23 mouse cellular contexts compared by ENCODE assay signal in genomic region chr2:79825853-79826252, GRCm38 (mm10).
"Had no signal": no experiment of that assay in that cellular context is flagged by ENCODE, and none has a peak within 500 bp of the region (broad histone marks: within the 10 kb centered on the region; RNA-seq: fewer than 3 reads in every experiment).

No protein-coding gene starts in this region.

- H3K4me3 ChIP-seq: gastrocnemius, adult 2 months; heart, embryonic 10.5 days; heart, embryonic 12.5 days; hindbrain, embryonic 13.5 days; hindbrain, embryonic 15.5 days; limb, embryonic 13.5 days; limb, embryonic 15.5 days; liver, embryonic 12.5 days had no signal

- ATAC-seq: forebrain, postnatal 0 days; hindbrain, postnatal 0 days; intestine, embryonic 16.5 days; liver, embryonic 12.5 days had no signal

- H3K36me3 ChIP-seq: heart, embryonic 10.5 days; heart, embryonic 12.5 days; hindbrain, embryonic 13.5 days; hindbrain, embryonic 15.5 days; limb, embryonic 13.5 days; limb, embryonic 15.5 days; liver, embryonic 12.5 days had no signal

- H3K27ac ChIP-seq: gastrocnemius, adult 2 months; heart, embryonic 10.5 days; hindbrain, embryonic 13.5 days; hindbrain, embryonic 15.5 days; hindbrain, postnatal 0 days; limb, embryonic 13.5 days; limb, embryonic 15.5 days; liver, embryonic 12.5 days; liver, embryonic 14.5 days had no signal

- H3K27me3 ChIP-seq: heart, embryonic 12.5 days; hindbrain, embryonic 13.5 days; hindbrain, embryonic 15.5 days; limb, embryonic 13.5 days; limb, embryonic 15.5 days; liver, embryonic 12.5 days had no signal

- H3K9ac ChIP-seq: forebrain, postnatal 0 days; heart, embryonic 12.5 days; hindbrain, embryonic 13.5 days; hindbrain, embryonic 15.5 days; limb, embryonic 13.5 days; limb, embryonic 15.5 days; liver, embryonic 12.5 days; liver, embryonic 14.5 days had no signal

- H3K4me1 ChIP-seq: heart, embryonic 10.5 days; heart, embryonic 12.5 days; hindbrain, embryonic 13.5 days; hindbrain, embryonic 15.5 days; limb, embryonic 13.5 days; limb, embryonic 15.5 days; liver, embryonic 12.5 days had no signal

- H3K9me3 ChIP-seq: heart, embryonic 10.5 days; heart, embryonic 12.5 days; hindbrain, embryonic 13.5 days; hindbrain, embryonic 15.5 days; limb, embryonic 13.5 days; limb, embryonic 15.5 days; liver, embryonic 12.5 days had no signal

- H3K4me2 ChIP-seq: heart, embryonic 12.5 days; hindbrain, embryonic 13.5 days; hindbrain, embryonic 15.5 days; limb, embryonic 13.5 days; limb, embryonic 15.5 days; liver, embryonic 12.5 days had no signal

- DNase-seq: forebrain, postnatal 0 days; gastrocnemius, adult 2 months; gastrocnemius, postnatal 10 days; gastrocnemius, postnatal 25 days; heart, adult 18-20 months; heart, postnatal 14 days; heart, postnatal 36 days; kidney, adult 11 months; kidney, adult 8-10 months; kidney, postnatal 36 days; layer of hippocampus, adult 9-11 months; layer of hippocampus, postnatal 36 days; left cerebral cortex, postnatal 4 days had no signal
